Mouse (Mus musculus) central nervous system, embryonic 18 days (tissue): Measurements from ENCODE around the gene Olfr1373. TPM values are rescaled to one million over a fixed set of nuclear protein-coding genes. Genes with fewer than 3 reads are reported as not detected.

Experiments used
- polyA plus RNA-seq: library from polyadenylated mRNA; depleted of rRNA; stranded (reverse); fragments of >200 nt; gene quantifications from 2 replicates; pipeline ENCODE4 v1.2.3, GENCODE M21; 2012; rRNA removed

Gene Olfr1373
- not detected in 2 replicates for polyA plus RNA-seq

GRCm38 (mm10) chr11:52145428-52145827 lies at the start of gene Olfr1373:
Olfr1373 (minus strand) TSS chr11:52145528.

GRCm38 (mm10) chr11:52098398-52098946 lies 46.9 kb downstream of the Olfr1373 start, which contains the start of gene Ppp2ca:
Ppp2ca (plus strand) TSS chr11:52098681.

Other genes with a start within 250 kb of the Olfr1373 start
- gene Cdkn2aipnl, start 177.9 kb downstream of the Olfr1373 start, polyA plus RNA-seq, result 48.3 and 52.5 TPM in 2 replicates
- gene Ube2b, start 144.8 kb downstream of the Olfr1373 start, polyA plus RNA-seq, result 235 and 244 TPM in 2 replicates
- gene Cdkl3, start 141.3 kb downstream of the Olfr1373 start, polyA plus RNA-seq, result 21.0 and 22.6 TPM in 2 replicates
- 120 and 123 TPM in 2 replicates for gene Ppp2ca, start 46.8 kb downstream of the Olfr1373 start, polyA plus RNA-seq
- gene Olfr1371, start 68.5 kb upstream of the Olfr1373 start, polyA plus RNA-seq, result not detected in 2 replicates
- 327 and 336 TPM in 2 replicates for gene Skp1a, start 86.5 kb upstream of the Olfr1373 start, polyA plus RNA-seq
- 6.5 and 7.3 TPM in 2 replicates for gene Tcf7, start 137.5 kb upstream of the Olfr1373 start, polyA plus RNA-seq
- 233 and 238 TPM in 2 replicates for gene Vdac1, start 215.3 kb upstream of the Olfr1373 start, polyA plus RNA-seq